Mouse (Mus musculus) ES-Bruce4 (cell line): ENCODE measurements at regions not wholly inside any gene's neighbourhood (a gene's known extent, or its start where the extent isn't known, plus 50 kb on each side); places are given as distances from the start of the nearest gene placed in this dataset.

Experiments used
- CTCF ChIP-seq: IDR thresholded peaks from one replicate; pipeline ENCODE4 v1.8.1; 2011; ENCODE audit warnings: low read depth, low read length
- POLR2A ChIP-seq: IDR thresholded peaks from one replicate; pipeline ENCODE4 v1.8.1; 2011; ENCODE audit warnings: low read length; ENCODE audit not compliant: insufficient read depth

GRCm38 (mm10) chr14:95660862-95661261, 220.2 kb upstream of the 4921530L21Rik start:
- no peak for TF ChIP-seq POLR2A
- TF ChIP-seq CTCF, result no peak
